Mouse (Mus musculus) intestine, embryonic 15.5 days (tissue): ENCODE data around the gene Tssk1. TPM values are rescaled to one million over a fixed set of nuclear protein-coding genes. Genes with fewer than 3 reads are reported as not detected.

ENCODE experiments used
- ATAC-seq: fragments of 200-750 bp; cut with Nextera tagmentation; 2 replicates; pipeline ENCODE4 v1.8.0; 2017; ENCODE audit warnings: moderate TSS enrichment, moderate library complexity
- H3K27ac ChIP-seq: fragments of 300-500 bp; sonication (generic); 2 replicates; pipeline ENCODE4 v1.5.1; 2015; ENCODE audit warnings: mild to moderate bottlenecking, inconsistent platforms
- H3K27me3 ChIP-seq: fragments of 300-500 bp; sonication (generic); replicated peaks from 2 replicates; pipeline ENCODE4 v1.6.1; 2015; ENCODE audit warnings: inconsistent platforms
- H3K36me3 ChIP-seq: fragments of 300-500 bp; sonication (generic); 2 replicates; pipeline ENCODE4 v1.6.1; 2015; ENCODE audit warnings: inconsistent platforms
- H3K4me1 ChIP-seq: fragments of 300-500 bp; sonication (generic); replicated peaks from 2 replicates; pipeline ENCODE4 v1.6.1; 2015; ENCODE audit warnings: inconsistent platforms
- H3K4me2 ChIP-seq: fragments of 300-500 bp; sonication (generic); replicated peaks from 2 replicates; pipeline ENCODE4 v1.6.1; 2015; ENCODE audit warnings: mild to moderate bottlenecking, inconsistent platforms
- H3K4me3 ChIP-seq: fragments of 300-500 bp; sonication (generic); replicated peaks from 2 replicates; pipeline ENCODE4 v1.5.1; 2015; ENCODE audit warnings: inconsistent platforms
- H3K9ac ChIP-seq: fragments of 300-500 bp; sonication (generic); 2 replicates; pipeline ENCODE4 v1.6.1; 2015; ENCODE audit warnings: inconsistent platforms
- H3K9me3 ChIP-seq: fragments of 300-500 bp; sonication (generic); 2 replicates; pipeline ENCODE4 v1.6.1; 2016; ENCODE audit warnings: inconsistent platforms
- WGBS: fragments of 180-500 bp; shearing (Covaris S2); methylation state at CpG from one replicate; pipeline ENCODE4 v1.1.7; 2015; 5-methylcytosine and 5-hydroxymethylcytosine counted together
- polyA plus RNA-seq: library from polyadenylated mRNA; unstranded; fragments of >200 nt; fragmentation: Nextera tagmentation; extraction: Ambion mirVana; gene quantifications from 2 replicates; pipeline ENCODE4 v1.2.1, GENCODE M21; 2015

The Tssk1 gene
- polyA plus RNA-seq, 1 experiment from 2014 or later, result not detected

- H3K4me1 ChIP-seq, result peaks cover 2% of the 10 kb centered on the region; the same call in 1 of the 2 replicates
- H3K9ac ChIP-seq, result no peak overlapping the region
- 80% methylated on average over 5 of the region's 5 CpGs for WGBS
- no peaks in the 10 kb centered on the region; the same call in 1 of the 2 replicates for H3K27me3 ChIP-seq
- no peaks in the 10 kb centered on the region for H3K9me3 ChIP-seq
- H3K4me3 ChIP-seq, result no peak overlapping the region
- no peak overlapping the region for H3K27ac ChIP-seq
- no peak for ATAC-seq
- no peaks in the 10 kb centered on the region for H3K36me3 ChIP-seq
- no peak overlapping the region for H3K4me2 ChIP-seq
These were observed 38.0 kb downstream of the Tssk1 start for GRCm38 (mm10) chr16:17931906-17932460.

DNA sequence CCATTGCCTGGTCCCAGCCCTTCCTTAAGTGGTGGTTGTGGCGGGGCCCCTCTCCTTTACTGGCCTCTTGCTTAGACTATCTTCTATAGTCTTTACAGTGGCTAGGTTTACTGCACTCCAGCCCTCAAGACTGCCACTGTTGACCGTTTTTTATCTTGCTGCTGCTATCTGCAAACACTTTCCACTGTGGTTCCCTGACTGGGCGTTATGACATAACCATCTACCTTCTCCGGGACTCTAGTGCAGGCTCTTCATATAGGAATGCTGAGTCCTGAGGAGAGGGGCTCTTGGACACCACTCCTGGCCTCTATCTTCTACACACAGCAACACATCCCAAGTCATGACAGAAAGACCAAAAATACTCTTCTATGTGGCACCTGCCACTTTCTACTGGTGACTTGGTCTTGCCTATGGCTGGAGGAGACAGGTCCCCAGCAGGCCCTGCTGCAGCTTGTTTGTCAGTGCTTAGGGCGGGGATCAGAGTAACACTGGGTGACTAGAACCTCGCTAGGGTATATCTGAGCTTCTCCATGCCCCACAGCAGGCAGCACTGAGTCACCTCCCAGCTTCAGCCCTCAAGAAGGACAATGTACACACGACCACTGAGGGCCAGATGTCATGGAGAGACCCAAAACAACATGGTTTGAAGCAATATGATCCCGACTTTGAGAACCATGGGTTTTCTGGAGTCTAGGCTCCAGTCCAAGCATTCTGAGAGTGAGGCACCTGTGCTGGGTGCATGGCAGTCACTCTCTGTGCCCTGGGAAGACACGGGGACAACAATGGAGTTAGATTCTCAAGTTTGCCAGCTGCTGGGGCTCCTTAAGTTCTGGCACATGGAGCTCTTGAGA lies 39.8 kb downstream of the Tssk1 start:
- Histone ChIP-seq H3K9ac (no peak overlapping the region), H3K27ac (no peak overlapping the region)
- ATAC-seq, result no peak

DNA sequence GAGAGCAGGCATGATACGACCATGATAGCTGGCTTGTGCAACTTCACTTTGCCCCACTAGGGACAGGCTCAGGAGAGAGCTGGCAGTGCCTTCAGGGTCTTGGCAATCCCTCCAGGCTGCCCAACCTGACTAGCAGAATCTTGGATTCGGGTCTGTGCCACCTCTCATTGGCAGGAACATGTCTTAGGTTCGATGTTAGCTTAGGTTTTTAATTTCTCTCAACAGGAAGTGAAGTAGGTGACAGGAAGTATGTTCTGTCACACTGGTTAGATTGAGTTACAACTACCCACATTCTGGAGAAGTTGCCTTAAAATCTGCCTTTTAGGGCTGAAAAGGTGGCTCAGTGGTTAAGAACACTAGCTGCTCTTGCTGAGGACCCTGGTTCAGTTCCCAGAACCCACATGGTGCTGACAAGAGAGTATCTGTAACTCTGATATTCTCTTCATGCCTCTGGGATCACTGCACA lies 40.5 kb downstream of the Tssk1 start:
- Histone ChIP-seq H3K27ac (no peak overlapping the region), H3K36me3 (no peaks in the 10 kb centered on the region), H3K4me2 (no peak overlapping the region), H3K4me3 (no peak overlapping the region), H3K9me3 (no peaks in the 10 kb centered on the region), H3K27me3 (no peaks in the 10 kb centered on the region; the same call in 1 of the 2 replicates), H3K4me1 (peaks cover 7% of the 10 kb centered on the region; the same call in 1 of the 2 replicates), H3K9ac (no peak overlapping the region)
- 69% methylated on average over 3 of the region's 3 CpGs for WGBS
- ATAC-seq, result no peak

More for the DNA sequence above, 39.8 kb downstream of the Tssk1 start:
- Histone ChIP-seq H3K36me3 (no peaks in the 10 kb centered on the region), H3K4me3 (no peak overlapping the region), H3K4me2 (no peak overlapping the region), H3K27me3 (no peaks in the 10 kb centered on the region; the same call in 1 of the 2 replicates), H3K9me3 (no peaks in the 10 kb centered on the region), H3K4me1 (0 out of 2 replicates have a peak, but pooled peaks cover 2% of the 10 kb centered on the region)
- WGBS, result 61% methylated on average over 9 of the region's 9 CpGs

- H3K4me1 ChIP-seq, result peaks cover 7% of the 10 kb centered on the region; the same call in 1 of the 2 replicates
- H3K9ac ChIP-seq, result no peak overlapping the region
- no peak for ATAC-seq
- no peaks in the 10 kb centered on the region for H3K36me3 ChIP-seq
- H3K9me3 ChIP-seq, result no peaks in the 10 kb centered on the region
- no peak overlapping the region for H3K4me2 ChIP-seq
- 83% methylated on average over 10 of the region's 10 CpGs for WGBS
- H3K4me3 ChIP-seq, result no peak overlapping the region
- no peak overlapping the region for H3K27ac ChIP-seq
- H3K27me3 ChIP-seq, result no peaks in the 10 kb centered on the region; the same call in 1 of the 2 replicates
These were observed 42.8 kb downstream of the Tssk1 start for GRCm38 (mm10) chr16:17936776-17937175.

DNA sequence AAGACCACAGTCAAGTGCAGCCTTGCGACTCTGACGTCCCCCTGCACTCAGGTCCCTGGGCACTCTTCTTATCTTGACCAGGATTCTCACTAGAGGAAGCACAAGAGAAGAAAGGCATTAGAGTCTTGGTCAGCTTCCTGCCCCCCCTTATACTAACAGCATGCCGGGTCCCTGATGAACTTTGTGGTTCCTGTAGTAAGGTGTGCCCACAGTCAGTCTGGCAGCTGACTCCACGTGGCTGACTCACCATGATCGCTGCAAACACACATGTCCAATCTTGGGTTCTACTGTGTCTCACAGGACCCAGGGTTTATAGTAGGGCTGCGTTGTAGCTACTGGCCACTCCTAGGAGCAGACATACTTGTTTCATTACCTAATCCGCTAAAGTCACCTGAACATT lies 44.2 kb downstream of the Tssk1 start:
- H3K4me2 ChIP-seq, result no peak overlapping the region
- no peaks in the 10 kb centered on the region; the same call in 1 of the 2 replicates for H3K27me3 ChIP-seq
- no peak overlapping the region for H3K4me3 ChIP-seq
- H3K27ac ChIP-seq, result no peak overlapping the region
- peaks cover 7% of the 10 kb centered on the region; the same call in 1 of the 2 replicates for H3K4me1 ChIP-seq
- H3K36me3 ChIP-seq, result no peaks in the 10 kb centered on the region
- no peaks in the 10 kb centered on the region for H3K9me3 ChIP-seq
- ATAC-seq, result peak; percentile 27
- H3K9ac ChIP-seq, result no peak overlapping the region
- 61% methylated on average over 7 of the region's 7 CpGs for WGBS

GRCm38 (mm10) chr16:17938821-17939220 lies 44.8 kb downstream of the Tssk1 start:
- peak; percentile 95 for ATAC-seq
- H3K4me3 ChIP-seq, result no peak overlapping the region
- H3K4me2 ChIP-seq, result peak overlapping the region; percentile 18
- no peaks in the 10 kb centered on the region for H3K36me3 ChIP-seq
- peaks cover 7% of the 10 kb centered on the region; the same call in 1 of the 2 replicates for H3K4me1 ChIP-seq
- peak overlapping the region; percentile 42 for H3K27ac ChIP-seq
- H3K27me3 ChIP-seq, result no peaks in the 10 kb centered on the region; the same call in 1 of the 2 replicates
- H3K9me3 ChIP-seq, result no peaks in the 10 kb centered on the region
- WGBS, result 12% methylated on average over 7 of the region's 7 CpGs
- no peak overlapping the region for H3K9ac ChIP-seq

DNA sequence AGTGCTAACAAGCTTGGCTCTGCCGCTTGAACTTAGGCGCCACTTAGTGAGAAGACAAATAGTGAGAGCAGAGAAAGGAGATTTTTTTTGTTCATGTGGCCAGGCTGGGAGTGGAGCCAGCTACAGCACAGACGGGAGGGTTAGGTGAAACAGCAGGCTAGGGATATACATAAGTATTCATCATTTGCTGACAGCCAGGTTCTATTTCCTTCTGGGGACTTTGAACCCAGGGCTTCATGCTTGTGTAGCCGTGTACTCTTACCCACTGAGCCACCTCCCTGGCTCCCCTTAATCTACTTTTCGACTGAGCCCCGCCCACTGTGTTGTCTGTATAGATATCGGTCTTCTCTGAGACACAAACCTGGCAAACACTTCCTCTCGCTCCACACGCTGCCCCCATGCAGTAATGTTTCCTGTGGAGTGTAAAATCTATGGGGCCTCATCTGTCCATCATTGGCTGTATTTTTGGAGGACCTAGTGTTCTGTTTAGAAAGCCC lies 45.3 kb downstream of the Tssk1 start:
- no peak overlapping the region for H3K9ac ChIP-seq
- H3K9me3 ChIP-seq, result no peaks in the 10 kb centered on the region
- peak overlapping the region; percentile 42 for H3K27ac ChIP-seq
- peak; percentile 91 for ATAC-seq
- H3K27me3 ChIP-seq, result no peaks in the 10 kb centered on the region; the same call in 1 of the 2 replicates
- 33% methylated on average over 9 of the region's 9 CpGs for WGBS
- H3K4me2 ChIP-seq, result 0 out of 2 replicates have a peak overlapping the region, but pooled peaks have one; percentile 18
- peaks cover 7% of the 10 kb centered on the region; the same call in 1 of the 2 replicates for H3K4me1 ChIP-seq
- no peak overlapping the region for H3K4me3 ChIP-seq
- no peaks in the 10 kb centered on the region for H3K36me3 ChIP-seq

DNA sequence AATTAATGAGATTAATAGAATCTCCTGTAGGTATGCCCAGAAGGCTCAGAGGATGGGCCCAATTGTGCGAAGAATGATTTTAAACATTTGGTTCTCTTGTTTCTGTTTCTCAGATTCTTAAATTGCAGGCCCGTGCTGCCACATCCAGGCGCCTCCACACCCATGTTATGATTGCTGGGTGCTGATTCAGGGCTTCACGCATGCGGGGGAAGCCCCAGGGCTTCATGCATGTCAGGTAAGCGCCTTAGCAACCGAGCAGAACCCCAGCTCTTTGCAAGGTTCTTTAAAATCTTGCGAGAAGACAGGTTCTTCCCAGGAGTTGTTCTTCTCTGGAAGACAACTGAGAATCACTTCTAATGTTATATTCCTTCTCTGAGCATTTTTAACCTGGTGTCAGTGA lies 49.4 kb downstream of the Tssk1 start:
- Histone ChIP-seq H3K27me3 (no peaks in the 10 kb centered on the region), H3K4me2 (no peak overlapping the region), H3K4me3 (no peak overlapping the region), H3K27ac (no peak overlapping the region), H3K9me3 (no peaks in the 10 kb centered on the region), H3K36me3 (no peaks in the 10 kb centered on the region), H3K4me1 (peaks cover 7% of the 10 kb centered on the region; the same call in 1 of the 2 replicates), H3K9ac (no peak overlapping the region)
- ATAC-seq, result no peak
- WGBS, result 63% methylated on average over 8 of the region's 8 CpGs

- Histone ChIP-seq H3K27me3 (no peaks in the 10 kb centered on the region), H3K4me1 (no peaks in the 10 kb centered on the region), H3K4me3 (no peak overlapping the region), H3K9ac (no peak overlapping the region), H3K27ac (no peak overlapping the region), H3K4me2 (0 out of 2 replicates have a peak overlapping the region, but pooled peaks have one; percentile 33), H3K36me3 (no peaks in the 10 kb centered on the region), H3K9me3 (no peaks in the 10 kb centered on the region)
- 42% methylated on average over 7 of the region's 7 CpGs for WGBS
- peak; percentile 87 for ATAC-seq
These were observed 51.2 kb downstream of the Tssk1 start for GRCm38 (mm10) chr16:17945081-17945831.
